Mouse (Mus musculus) E14TG2a.4 (cell line): ENCODE measurements around the gene Trim8.

Source experiments
- H3K27me3 ChIP-seq: 2 replicates; pipeline ENCODE4 v1.6.1; 2014; ENCODE audit warnings: low read length, control low read depth; ENCODE audit not compliant: insufficient read depth
- H3K36me3 ChIP-seq: 2 replicates; pipeline ENCODE4 v1.6.1; 2014; ENCODE audit warnings: low read length, control low read depth; ENCODE audit not compliant: insufficient read depth
- H3K4me1 ChIP-seq: replicated peaks from 2 replicates; pipeline ENCODE4 v1.6.1; 2014; ENCODE audit warnings: low read depth, low read length, control low read depth
- H3K4me3 ChIP-seq: replicated peaks from 2 replicates; pipeline ENCODE4 v1.5.1; 2014; ENCODE audit warnings: mild to moderate bottlenecking, low read length
- H3K9me3 ChIP-seq: 2 replicates; pipeline ENCODE4 v1.6.1; 2014; ENCODE audit warnings: low read length, control low read depth
- CTCF ChIP-seq: conservative IDR thresholded peaks from 2 replicates; pipeline ENCODE4 v1.5.1; 2014; ENCODE audit warnings: low read length
- NANOG ChIP-seq: IDR thresholded peaks from 2 replicates; pipeline ENCODE4 v1.6.1; 2014; ENCODE audit warnings: borderline replicate concordance, low read length, mixed read lengths
- POU5F1 ChIP-seq: IDR thresholded peaks from 2 replicates; pipeline ENCODE4 v1.6.1; 2014; ENCODE audit warnings: low read length, borderline replicate concordance

Trim8 gene

GRCm38 (mm10) chr19:46510824-46511223 is 9.3 kb downstream of the Trim8 start:
- Histone ChIP-seq H3K4me3 (peak overlapping the region; percentile 64), H3K4me1 (peaks cover 98% of the 10 kb centered on the region), H3K27me3 (no peaks in the 10 kb centered on the region), H3K36me3 (peaks cover 95% of the 10 kb centered on the region), H3K9me3 (no peaks in the 10 kb centered on the region)
- no peak for TF ChIP-seq NANOG
- peak; percentile 92 for TF ChIP-seq CTCF

GRCm38 (mm10) chr19:46511263-46511662 is 9.8 kb downstream of the Trim8 start:
- H3K4me3 ChIP-seq = peak overlapping the region; percentile 64
- peaks cover 96% of the 10 kb centered on the region for H3K4me1 ChIP-seq
- H3K27me3 ChIP-seq = no peaks in the 10 kb centered on the region
- peaks cover 94% of the 10 kb centered on the region for H3K36me3 ChIP-seq
- no peaks in the 10 kb centered on the region for H3K9me3 ChIP-seq
- TF ChIP-seq NANOG (no peak), POU5F1 (no peak), CTCF (no peak)

GRCm38 (mm10) chr19:46514387-46514786 is 12.9 kb downstream of the Trim8 start:
- Histone ChIP-seq H3K4me1 (peaks cover 94% of the 10 kb centered on the region), H3K9me3 (no peaks in the 10 kb centered on the region), H3K36me3 (peaks cover 75% of the 10 kb centered on the region), H3K4me3 (peak overlapping the region; percentile 60), H3K27me3 (no peaks in the 10 kb centered on the region)
- no peak for TF ChIP-seq CTCF
- TF ChIP-seq POU5F1 = no peak
- TF ChIP-seq NANOG = no peak

GRCm38 (mm10) chr19:46515287-46515821 is 13.9 kb downstream of the Trim8 start:
- H3K36me3 ChIP-seq = peaks cover 66% of the 10 kb centered on the region
- no peaks in the 10 kb centered on the region for H3K27me3 ChIP-seq
- H3K4me3 ChIP-seq = peak overlapping the region; percentile 60
- H3K4me1 ChIP-seq = peaks cover 94% of the 10 kb centered on the region
- no peaks in the 10 kb centered on the region for H3K9me3 ChIP-seq
- TF ChIP-seq POU5F1 (no peak), CTCF (no peak), NANOG (no peak)

- TF ChIP-seq CTCF (no peak), NANOG (no peak), POU5F1 (no peak)
- H3K9me3 ChIP-seq = no peaks in the 10 kb centered on the region
These were observed 15.4 kb downstream of the Trim8 start for GRCm38 (mm10) chr19:46516667-46517528.

GRCm38 (mm10) chr19:46517529-46518351 is 16.2 kb downstream of the Trim8 start:
- peaks cover 46% of the 10 kb centered on the region for H3K36me3 ChIP-seq
- H3K9me3 ChIP-seq = no peaks in the 10 kb centered on the region
- TF ChIP-seq POU5F1 = no peak
- TF ChIP-seq NANOG = no peak
- TF ChIP-seq CTCF = no peak
- H3K4me3 ChIP-seq = peak overlapping the region; percentile 27; the same call in 1 of the 2 replicates
- H3K27me3 ChIP-seq = no peaks in the 10 kb centered on the region
- H3K4me1 ChIP-seq = peaks cover 94% of the 10 kb centered on the region

More at GRCm38 (mm10) chr19:46516667-46517528, 15.4 kb downstream of the Trim8 start:
- no peaks in the 10 kb centered on the region for H3K27me3 ChIP-seq
- peaks cover 55% of the 10 kb centered on the region for H3K36me3 ChIP-seq
- H3K4me3 ChIP-seq = no peak overlapping the region
- H3K4me1 ChIP-seq = peaks cover 94% of the 10 kb centered on the region

- TF ChIP-seq NANOG (no peak), CTCF (no peak), POU5F1 (no peak)
These were observed 16.9 kb downstream of the Trim8 start for GRCm38 (mm10) chr19:46518352-46518787.

GRCm38 (mm10) chr19:46518828-46519621 is 17.5 kb downstream of the Trim8 start:
- Histone ChIP-seq H3K36me3 (peaks cover 33% of the 10 kb centered on the region), H3K9me3 (no peaks in the 10 kb centered on the region)
- TF ChIP-seq NANOG (no peak), POU5F1 (no peak), CTCF (no peak)

More at GRCm38 (mm10) chr19:46518352-46518787, 16.9 kb downstream of the Trim8 start:
- H3K36me3 ChIP-seq = peaks cover 40% of the 10 kb centered on the region
- H3K4me3 ChIP-seq = peak overlapping the region; percentile 60; the same call in 1 of the 2 replicates
- no peaks in the 10 kb centered on the region for H3K27me3 ChIP-seq
- peaks cover 92% of the 10 kb centered on the region for H3K4me1 ChIP-seq
- no peaks in the 10 kb centered on the region for H3K9me3 ChIP-seq

More at GRCm38 (mm10) chr19:46518828-46519621, 17.5 kb downstream of the Trim8 start:
- peaks cover 92% of the 10 kb centered on the region for H3K4me1 ChIP-seq
- no peaks in the 10 kb centered on the region for H3K27me3 ChIP-seq
- no peak overlapping the region for H3K4me3 ChIP-seq
